In the genomic region with DNA sequence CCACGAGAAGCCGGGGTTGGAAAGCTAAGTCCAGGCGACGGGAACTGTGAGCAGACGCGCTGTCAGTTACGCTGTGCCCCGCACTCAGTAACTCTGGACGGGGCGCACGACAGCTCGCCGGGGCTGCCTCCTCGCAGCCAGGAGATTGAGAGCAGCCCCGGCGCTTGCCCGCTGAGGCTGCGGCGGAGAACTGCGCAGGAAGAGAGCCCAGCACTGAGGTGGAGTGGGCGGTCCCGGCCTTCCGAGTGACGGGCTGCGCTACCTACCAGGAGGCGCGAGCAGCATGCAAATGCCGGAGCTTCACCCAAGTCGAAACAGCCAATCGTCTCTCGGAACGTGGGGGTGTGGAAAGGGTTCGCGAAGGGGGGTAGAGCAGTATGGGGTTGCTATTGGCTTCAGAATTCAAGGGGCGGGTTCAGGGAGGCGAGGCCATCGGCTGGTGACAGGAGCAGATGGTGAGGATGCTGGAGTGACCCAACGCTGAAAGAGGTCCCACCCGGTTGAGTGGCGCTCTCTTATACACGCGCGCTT, we compare ENCODE assay signal across 8 mouse cellular contexts. TPM values are rescaled to one million over a fixed set of nuclear protein-coding genes. Genes with fewer than 3 reads are reported as not detected.
A peak's percentile ranks its signal among the peaks of the same experiment; 100 is the strongest.
DNase-seq lines count a peak whose midpoint lies in the region; ATAC-seq and TF ChIP-seq lines count a peak whose summit lies in the region.

A gene (minus strand): TSS at position 200 of the 531 bp plus-strand sequence.

- H3K4me2 ChIP-seq in hindbrain, embryonic 11.5 days (replicated peaks; ENCODE audit: low read depth, low read length): peak within 1 kb of the TSS; percentile 80
- H3K4me2 ChIP-seq in lung, postnatal 0 days (replicated peaks; ENCODE audit: low read depth, low read length): peak within 1 kb of the TSS; percentile 73

- peaks cover 23% of the 10 kb centered on the region for H3K27me3 ChIP-seq in ES-Bruce4 (ENCODE audit: control insufficient read depth, insufficient read depth, low read length, poor library complexity, severe bottlenecking)
- peaks cover 17% of the 10 kb centered on the region for H3K27me3 ChIP-seq in hindbrain, embryonic 11.5 days (ENCODE audit: control insufficient read depth, insufficient read depth, low read length)
- peaks cover 59% of the 10 kb centered on the region for H3K27me3 ChIP-seq in lung, postnatal 0 days (replicated peaks; ENCODE audit: insufficient read depth, low read length)

- no peaks in the 10 kb centered on the region for H3K36me3 ChIP-seq in ES-Bruce4 (ENCODE audit: control insufficient read depth, insufficient read depth, low read length, poor library complexity, severe bottlenecking)
- no peaks in the 10 kb centered on the region for H3K36me3 ChIP-seq in hindbrain, embryonic 11.5 days (ENCODE audit: control insufficient read depth, insufficient read depth, low read length)
- H3K36me3 ChIP-seq in lung, postnatal 0 days (ENCODE audit: insufficient read depth, low read length): no peaks in the 10 kb centered on the region

- peak; percentile 25 for DNase-seq in cerebellum, adult 9-10 months
- DNase-seq in frontal cortex, postnatal 10 days (ENCODE audit: low spot score in 2 of 2): peak; percentile 84 to 87
- DNase-seq in hindbrain, embryonic 11.5 days (ENCODE audit: low spot score): peak; percentile 95
- DNase-seq in layer of hippocampus, adult 9-11 months: peak; percentile 90
- DNase-seq in lung, postnatal 0 days (ENCODE audit: low spot score): peak; percentile 97
- peak; percentile 78 for DNase-seq in ovary, postnatal 10 days (ENCODE audit: low spot score)
- DNase-seq in thymus, postnatal 0 days (ENCODE audit: low spot score): peak; percentile 95

- no peak for TF ChIP-seq CTCF in ES-Bruce4 (IDR thresholded peaks at IDR 0.05; ENCODE audit: low read depth, low read length)
- no peak for TF ChIP-seq CTCF in lung, postnatal 0 days (IDR thresholded peaks at IDR 0.05)

- peaks cover 4% of the 10 kb centered on the region for H3K4me1 ChIP-seq in ES-Bruce4 (ENCODE audit: control insufficient read depth, insufficient read depth, low read length)
- peaks cover 5% of the 10 kb centered on the region; the same call in 1 of the 2 replicates for H3K4me1 ChIP-seq in hindbrain, embryonic 11.5 days (replicated peaks; ENCODE audit: control insufficient read depth, insufficient read depth, low read length)
- H3K4me1 ChIP-seq in lung, postnatal 0 days (ENCODE audit: insufficient read depth, low read depth, low read length): peaks cover 26% of the 10 kb centered on the region

- H3K4me3 ChIP-seq in ES-Bruce4 (ENCODE audit: low read depth, low read length): peak within 1 kb of the TSS; percentile 80
- peak within 1 kb of the TSS; percentile 73 for H3K4me3 ChIP-seq in hindbrain, embryonic 11.5 days (ENCODE audit: low read depth, low read length)
- peak within 1 kb of the TSS; percentile 39 for H3K4me3 ChIP-seq in lung, postnatal 0 days (ENCODE audit: low read depth, low read length)

- peak; percentile 94 for ATAC-seq in hindbrain, embryonic 11.5 days (ENCODE audit: low FRiP score)
- peak; percentile 95 for ATAC-seq in lung, postnatal 0 days

- TF ChIP-seq EP300 in ES-Bruce4 (IDR thresholded peaks at IDR 0.05; ENCODE audit: insufficient read depth, low read depth, low read length): 0 out of 2 replicates have a peak, but pooled peaks have one; percentile 21
- TF ChIP-seq EP300 in lung, postnatal 0 days (IDR thresholded peaks at IDR 0.05): no peak; the same call in 1 of the 2 replicates

- H3K9me3 ChIP-seq in ES-Bruce4 (replicated peaks; ENCODE audit: control insufficient read depth, insufficient read depth, low read length, poor library complexity, severe bottlenecking): no peaks in the 10 kb centered on the region
- no peaks in the 10 kb centered on the region for H3K9me3 ChIP-seq in hindbrain, embryonic 11.5 days (ENCODE audit: control insufficient read depth, low read length)
- no peaks in the 10 kb centered on the region for H3K9me3 ChIP-seq in lung, postnatal 0 days (ENCODE audit: low read length)

- peak within 1 kb of the TSS; percentile 76 for H3K9ac ChIP-seq in ES-Bruce4 (ENCODE audit: low read depth, poor library complexity, severe bottlenecking)
- H3K9ac ChIP-seq in hindbrain, embryonic 11.5 days (ENCODE audit: low read depth, low read length): peak within 1 kb of the TSS; percentile 78
- no peak within 1 kb of the TSS for H3K9ac ChIP-seq in lung, postnatal 0 days (replicated peaks; ENCODE audit: low read depth)

- WGBS in hindbrain, embryonic 11.5 days: under 1% methylated on average over 43 of the region's 43 CpGs
- 2% methylated on average over 42 of the region's 43 CpGs for WGBS in lung, postnatal 0 days

- no peak for TF ChIP-seq POLR2A in ES-Bruce4 (IDR thresholded peaks at IDR 0.05; ENCODE audit: insufficient read depth, low read length)

- H3K27ac ChIP-seq in ES-Bruce4 (ENCODE audit: insufficient read depth, low read length): no peak within 1 kb of the TSS
- H3K27ac ChIP-seq in hindbrain, embryonic 11.5 days (ENCODE audit: low read depth, low read length): peak within 1 kb of the TSS; percentile 44
- H3K27ac ChIP-seq in lung, postnatal 0 days (ENCODE audit: low read length): no peak within 1 kb of the TSS

RNA-seq across cellular contexts. Expression of the gene that starts here (rescaled TPM):
- polyA plus RNA-seq in ES-Bruce4 (2011; ENCODE audit: insufficient read depth, insufficient read length, low read depth, missing spikeins): 8.4 and 9.6 TPM in 2 replicates
- 8.9 and 10.8 TPM in 2 replicates for polyA plus RNA-seq in hindbrain, embryonic 11.5 days (2014; fragmentation: Nextera tagmentation; extraction: Ambion mirVana)
- polyA plus RNA-seq in lung, postnatal 0 days (2015; fragmentation: Nextera tagmentation; extraction: Ambion mirVana): 0.63 and 0.76 TPM in 2 replicates
- 2.0 and 2.2 TPM in 2 replicates for polyA plus RNA-seq in thymus, postnatal 0 days (2015; fragmentation: Nextera tagmentation; extraction: Ambion mirVana)

Comparison
In these comparisons a context has a peak if more than half of its experiments do, and no peak if none do; other contexts are left out.
1. Peak in DNase-seq, ATAC-seq, H3K4me3 ChIP-seq and H3K4me2 ChIP-seq in lung, postnatal 0 days; RNA of the gene not detected or under 1 TPM.
2. DNase-seq: peak in every context shown above with its lines; median percentile 97 in lung, postnatal 0 days; 95 in hindbrain, embryonic 11.5 days; 95 in thymus, postnatal 0 days; 90 in layer of hippocampus, adult 9-11 months; 86 in frontal cortex, postnatal 10 days; 78 in ovary, postnatal 10 days; 25 in cerebellum, adult 9-10 months.